Mouse (Mus musculus) kidney, embryonic 14.5 days (tissue): Measurements from ENCODE around the gene Tesk2. TPM values are rescaled to one million over a fixed set of nuclear protein-coding genes. Genes with fewer than 3 reads are reported as not detected.

ENCODE experiments used
- ATAC-seq: fragments of 200-750 bp; cut with Nextera tagmentation; 2 replicates; pipeline ENCODE4 v1.8.0; 2017; ENCODE audit warnings: moderate number of reproducible peaks, mild to moderate bottlenecking, moderate TSS enrichment, moderate library complexity; ENCODE audit not compliant: low FRiP score, low TSS enrichment
- H3K27ac ChIP-seq: fragments of 300-500 bp; sonication (generic); 2 replicates; pipeline ENCODE4 v1.5.1; 2014; ENCODE audit warnings: low read depth, mild to moderate bottlenecking, low read length, moderate library complexity, mixed read lengths
- H3K27me3 ChIP-seq: fragments of 300-500 bp; sonication (generic); 2 replicates; pipeline ENCODE4 v1.6.1; 2014; ENCODE audit warnings: mild to moderate bottlenecking, low read length; ENCODE audit not compliant: control insufficient read depth, insufficient read depth
- H3K36me3 ChIP-seq: fragments of 300-500 bp; sonication (generic); 2 replicates; pipeline ENCODE4 v1.6.1; 2014; ENCODE audit warnings: low read length, mixed read lengths; ENCODE audit not compliant: control insufficient read depth, insufficient read depth
- H3K4me1 ChIP-seq: fragments of 300-500 bp; sonication (generic); 2 replicates; pipeline ENCODE4 v1.6.1; 2014; ENCODE audit warnings: low read length, mixed read lengths; ENCODE audit not compliant: control insufficient read depth, insufficient read depth
- H3K4me2 ChIP-seq: fragments of 300-500 bp; sonication (generic); replicated peaks from 2 replicates; pipeline ENCODE4 v1.6.1; 2014; ENCODE audit warnings: low read depth, mild to moderate bottlenecking, low read length
- H3K4me3 ChIP-seq: fragments of 300-500 bp; sonication (generic); 2 replicates; pipeline ENCODE4 v1.5.1; 2014; ENCODE audit warnings: mild to moderate bottlenecking, low read length
- H3K9ac ChIP-seq: fragments of 300-500 bp; sonication (generic); 2 replicates; pipeline ENCODE4 v1.6.1; 2014; ENCODE audit warnings: low read depth, mild to moderate bottlenecking, low read length, moderate library complexity
- H3K9me3 ChIP-seq: fragments of 300-500 bp; sonication (generic); 2 replicates; pipeline ENCODE4 v1.6.1; 2016; ENCODE audit warnings: low read length; ENCODE audit not compliant: control insufficient read depth
- WGBS: fragments of 180-500 bp; shearing (Covaris S2); extraction: QIAGEN DNeasy Blood & Tissue Kit; methylation state at CpG from one replicate; pipeline ENCODE4 v1.1.7; 2014; 5-methylcytosine and 5-hydroxymethylcytosine counted together
- polyA plus RNA-seq: library from polyadenylated mRNA; unstranded; fragments of >200 nt; fragmentation: Nextera tagmentation; extraction: Ambion mirVana; gene quantifications from 2 replicates; pipeline ENCODE4 v1.2.1, GENCODE M21; 2014

The Tesk2 gene
- polyA plus RNA-seq, 1 experiment from 2014 or later, result 7.4 TPM

DNA sequence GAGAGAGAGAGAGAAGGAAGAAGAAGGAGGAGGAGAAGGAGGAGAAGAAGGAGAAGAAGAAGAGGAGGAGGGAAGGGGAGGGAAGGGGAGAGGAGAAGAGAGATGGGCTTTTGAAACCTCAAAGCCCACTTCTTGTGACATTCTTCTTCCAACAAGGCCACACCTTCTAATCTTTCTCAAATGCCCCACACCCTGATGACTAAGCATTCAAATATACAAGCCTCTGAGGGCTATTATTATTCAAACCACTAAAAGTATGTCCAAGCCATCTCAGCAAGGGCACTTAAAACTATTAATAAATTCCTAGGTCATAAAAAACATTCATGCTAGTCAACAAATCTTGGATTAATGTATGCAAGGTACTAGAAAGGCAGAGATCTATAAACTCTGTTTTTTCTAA lies 48.3 kb downstream of the Tesk2 start:
- Histone ChIP-seq H3K36me3 (no peaks in the 10 kb centered on the region), H3K4me1 (no peaks in the 10 kb centered on the region), H3K27me3 (no peaks in the 10 kb centered on the region), H3K27ac (no peak overlapping the region), H3K9ac (no peak overlapping the region), H3K4me3 (no peak overlapping the region), H3K9me3 (no peaks in the 10 kb centered on the region), H3K4me2 (no peak overlapping the region)
- ATAC-seq, result no peak

DNA sequence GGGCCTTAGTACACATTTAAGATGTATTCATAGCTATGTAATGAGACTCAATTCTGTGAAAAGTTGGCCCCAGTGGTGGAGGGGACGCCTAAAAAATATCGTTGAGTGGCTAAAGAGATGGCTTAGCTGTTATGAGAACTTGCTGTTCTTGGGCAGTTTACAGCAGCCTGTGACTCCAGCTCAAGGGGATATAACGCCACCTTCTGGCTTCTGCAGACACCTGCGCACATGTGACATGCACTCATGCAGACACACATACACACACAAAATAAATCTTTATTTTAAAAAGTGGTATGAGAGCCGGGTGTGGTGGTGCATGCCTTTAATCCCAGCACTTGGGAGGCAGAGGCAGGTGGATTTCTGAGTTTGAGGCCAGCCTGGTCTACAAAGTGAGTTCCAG lies 55.6 kb downstream of the Tesk2 start:
- no peak overlapping the region for H3K9ac ChIP-seq
- no peak overlapping the region for H3K4me2 ChIP-seq
- no peaks in the 10 kb centered on the region for H3K36me3 ChIP-seq
- 91% methylated on average over 5 of the region's 5 CpGs for WGBS
- no peak for ATAC-seq
- no peak overlapping the region for H3K4me3 ChIP-seq
- H3K27me3 ChIP-seq, result no peaks in the 10 kb centered on the region
- H3K27ac ChIP-seq, result no peak overlapping the region
- no peaks in the 10 kb centered on the region for H3K4me1 ChIP-seq
- no peaks in the 10 kb centered on the region for H3K9me3 ChIP-seq

DNA sequence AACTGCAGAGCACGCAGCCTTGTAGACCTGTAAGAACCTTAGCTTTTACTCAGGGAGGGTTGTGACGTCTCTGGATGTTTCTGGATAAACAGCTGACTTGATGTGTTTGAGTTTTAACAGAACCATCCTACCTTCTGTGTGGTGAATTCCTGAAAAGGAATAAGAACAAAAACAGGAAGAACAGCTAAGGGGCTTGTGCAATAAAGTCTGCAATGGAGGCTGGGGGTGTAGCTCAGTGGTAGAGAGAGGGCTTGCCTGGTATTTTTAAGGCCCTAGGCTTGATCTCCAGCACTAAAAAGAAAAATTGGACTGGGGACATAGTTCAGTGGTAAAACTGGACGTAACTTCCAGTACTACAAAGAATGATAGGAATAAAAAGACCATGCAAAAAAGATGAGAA lies 56.3 kb downstream of the Tesk2 start:
- H3K27ac ChIP-seq, result no peak overlapping the region
- no peak overlapping the region for H3K4me2 ChIP-seq
- H3K4me3 ChIP-seq, result no peak overlapping the region
- H3K9me3 ChIP-seq, result no peaks in the 10 kb centered on the region
- no peak overlapping the region for H3K9ac ChIP-seq
- H3K4me1 ChIP-seq, result no peaks in the 10 kb centered on the region
- H3K27me3 ChIP-seq, result no peaks in the 10 kb centered on the region
- WGBS, result 89% methylated on average over 3 of the region's 3 CpGs
- no peaks in the 10 kb centered on the region for H3K36me3 ChIP-seq
- ATAC-seq, result no peak

GRCm38 (mm10) chr4:116780541-116780940 lies 59.8 kb downstream of the Tesk2 start:
- H3K9me3 ChIP-seq, result no peaks in the 10 kb centered on the region
- H3K4me3 ChIP-seq, result no peak overlapping the region
- ATAC-seq, result no peak
- H3K27ac ChIP-seq, result no peak overlapping the region
- no peak overlapping the region for H3K9ac ChIP-seq
- no peaks in the 10 kb centered on the region for H3K36me3 ChIP-seq
- H3K27me3 ChIP-seq, result no peaks in the 10 kb centered on the region
- no peak overlapping the region for H3K4me2 ChIP-seq
- H3K4me1 ChIP-seq, result no peaks in the 10 kb centered on the region
- 66% methylated on average over 2 of the region's 2 CpGs for WGBS

DNA sequence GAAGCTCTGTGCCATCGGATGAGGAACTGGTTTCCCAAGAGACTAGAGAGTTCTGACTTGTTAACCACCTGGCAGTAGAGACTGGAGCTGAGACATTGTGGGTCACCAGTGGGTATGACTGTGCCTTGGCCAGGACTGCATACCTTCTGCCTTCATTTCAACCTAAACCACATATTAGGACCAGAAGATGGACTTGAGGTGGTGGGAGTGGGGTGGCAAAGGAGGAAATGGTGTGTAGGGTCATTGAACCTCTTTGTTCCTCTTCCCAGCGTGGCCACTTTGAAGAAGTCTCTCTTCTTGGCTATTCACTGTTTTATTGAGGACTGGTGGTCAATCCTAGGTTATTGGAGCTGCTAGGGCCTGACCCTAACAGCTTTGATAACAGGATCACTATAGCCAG lies 60.6 kb downstream of the Tesk2 start:
- Histone ChIP-seq H3K27ac (no peak overlapping the region), H3K4me1 (no peaks in the 10 kb centered on the region), H3K9ac (no peak overlapping the region), H3K27me3 (no peaks in the 10 kb centered on the region), H3K36me3 (no peaks in the 10 kb centered on the region), H3K4me3 (no peak overlapping the region), H3K9me3 (no peaks in the 10 kb centered on the region), H3K4me2 (no peak overlapping the region)
- WGBS, result 21% methylated on average over 2 of the region's 2 CpGs
- ATAC-seq, result no peak

- no peak overlapping the region for H3K4me2 ChIP-seq
- H3K4me1 ChIP-seq, result no peaks in the 10 kb centered on the region
- no peaks in the 10 kb centered on the region for H3K36me3 ChIP-seq
- no peak for ATAC-seq
- no peaks in the 10 kb centered on the region for H3K9me3 ChIP-seq
- no peak overlapping the region for H3K27ac ChIP-seq
- no peak overlapping the region for H3K9ac ChIP-seq
- no peaks in the 10 kb centered on the region for H3K27me3 ChIP-seq
- WGBS, result 27% methylated on average over 8 of the region's 8 CpGs
- H3K4me3 ChIP-seq, result no peak overlapping the region
Measured at GRCm38 (mm10) chr4:116782171-116782570, 61.4 kb downstream of the Tesk2 start.

DNA sequence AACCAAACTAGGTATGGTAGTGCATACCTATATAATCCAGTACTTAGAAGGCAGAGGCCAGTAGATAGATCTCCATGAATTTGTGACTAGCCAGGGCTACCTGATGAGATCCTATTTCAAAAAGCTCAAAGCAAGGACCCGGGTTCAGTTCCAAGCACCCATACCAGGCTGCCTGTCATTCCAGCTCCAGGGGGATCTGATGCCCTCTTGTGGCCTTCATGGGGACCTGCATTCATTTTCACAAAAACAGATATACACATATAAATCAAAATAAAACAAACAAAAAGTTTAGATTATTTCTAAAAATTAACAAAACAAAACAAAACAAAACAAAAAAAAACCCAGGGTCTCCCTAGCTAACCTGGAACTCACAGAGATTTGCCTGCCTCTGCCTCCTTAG lies 65.8 kb downstream of the Tesk2 start:
- no peak overlapping the region for H3K9ac ChIP-seq
- H3K27ac ChIP-seq, result no peak overlapping the region
- 100% methylated on average over 1 of the region's 1 CpGs for WGBS
- no peaks in the 10 kb centered on the region for H3K9me3 ChIP-seq
- no peak for ATAC-seq
- no peaks in the 10 kb centered on the region for H3K4me1 ChIP-seq
- H3K36me3 ChIP-seq, result no peaks in the 10 kb centered on the region
- no peak overlapping the region for H3K4me3 ChIP-seq
- no peak overlapping the region for H3K4me2 ChIP-seq
- no peaks in the 10 kb centered on the region for H3K27me3 ChIP-seq

DNA sequence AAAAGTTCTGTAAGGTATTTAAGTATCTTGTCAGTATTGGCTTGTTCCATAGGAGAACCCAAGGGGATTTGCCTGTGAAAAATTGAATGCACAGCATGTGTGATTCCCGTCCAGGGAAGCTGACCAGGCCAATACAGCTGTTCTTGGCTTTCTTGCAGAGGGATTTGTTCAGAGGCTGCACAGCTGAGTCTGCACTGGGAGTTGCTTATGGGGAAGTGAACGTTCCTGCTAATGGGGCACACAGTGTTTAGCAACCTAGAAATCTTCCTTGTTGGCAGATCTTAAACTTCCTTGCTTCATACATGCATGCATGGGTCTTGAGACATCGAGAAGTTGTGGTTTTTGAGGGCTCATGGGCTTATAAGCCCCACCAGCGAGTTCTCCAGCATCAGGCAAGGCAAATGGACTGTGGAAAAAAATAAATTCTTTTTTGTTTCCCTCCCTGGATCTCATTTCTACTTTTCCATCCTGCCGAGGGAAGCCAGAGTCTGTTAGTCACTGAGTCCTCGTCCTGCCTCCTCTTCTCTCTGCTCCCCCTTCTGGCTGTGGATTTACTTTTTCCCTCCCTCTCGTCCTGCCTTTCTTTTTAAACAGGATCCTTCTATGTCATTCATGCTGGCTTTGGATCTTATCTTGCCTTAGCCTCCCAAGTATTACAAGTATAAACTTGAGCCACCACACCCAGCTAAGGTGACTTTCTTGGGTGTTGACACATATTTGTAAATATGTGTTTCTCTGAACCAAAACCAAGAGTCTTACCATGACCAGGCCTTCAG lies 67.4 kb downstream of the Tesk2 start:
- Histone ChIP-seq H3K4me1 (no peaks in the 10 kb centered on the region), H3K4me2 (no peak overlapping the region), H3K4me3 (no peak overlapping the region), H3K9me3 (no peaks in the 10 kb centered on the region), H3K27ac (no peak overlapping the region), H3K9ac (no peak overlapping the region), H3K36me3 (no peaks in the 10 kb centered on the region), H3K27me3 (no peaks in the 10 kb centered on the region)
- ATAC-seq, result no peak
- 54% methylated on average over 7 of the region's 7 CpGs for WGBS

DNA sequence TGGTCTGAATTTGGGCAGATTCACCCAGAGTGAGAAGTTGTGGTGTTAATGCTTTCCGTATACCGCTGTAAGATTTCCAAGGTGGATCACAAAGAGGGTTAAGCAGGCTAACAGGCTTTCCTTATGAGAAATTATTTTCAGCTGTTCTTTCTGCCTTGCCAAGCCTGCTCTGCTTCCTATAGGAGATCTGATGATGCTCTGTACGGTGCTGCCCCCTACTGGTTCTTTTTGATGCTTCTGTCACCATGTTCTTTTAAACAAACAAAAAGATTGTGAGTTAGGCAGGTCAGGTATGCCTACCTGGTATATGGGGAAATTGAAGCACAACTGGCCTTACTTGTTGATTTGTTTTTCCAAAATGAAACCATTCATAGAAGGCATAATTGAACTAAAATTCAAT lies 68.2 kb downstream of the Tesk2 start:
- no peak overlapping the region for H3K27ac ChIP-seq
- H3K27me3 ChIP-seq, result no peaks in the 10 kb centered on the region
- WGBS, result 7% methylated on average over 3 of the region's 3 CpGs
- H3K36me3 ChIP-seq, result no peaks in the 10 kb centered on the region
- H3K4me2 ChIP-seq, result no peak overlapping the region
- H3K9ac ChIP-seq, result no peak overlapping the region
- no peaks in the 10 kb centered on the region for H3K4me1 ChIP-seq
- ATAC-seq, result no peak
- no peaks in the 10 kb centered on the region for H3K9me3 ChIP-seq
- no peak overlapping the region for H3K4me3 ChIP-seq
